Mouse (Mus musculus) stomach, postnatal 0 days (tissue): Measurements from ENCODE around the gene Pcsk2. TPM values are rescaled to one million over a fixed set of nuclear protein-coding genes. Genes with fewer than 3 reads are reported as not detected.

Experiments
- ATAC-seq: fragments of 200-750 bp; cut with Nextera tagmentation; 2 replicates; pipeline ENCODE4 v1.8.0; 2017; ENCODE audit not compliant: low FRiP score, low TSS enrichment
- DNase-seq: peaks from one replicate; pipeline ENCODE4 v3.0.0-alpha.2; 2016; ENCODE audit warnings: low spot score
- H3K27ac ChIP-seq: fragments of 300-500 bp; sonication (generic); replicated peaks from 2 replicates; pipeline ENCODE4 v1.5.1; 2014; ENCODE audit warnings: mild to moderate bottlenecking, control low read depth
- H3K27me3 ChIP-seq: fragments of 300-500 bp; sonication (generic); 2 replicates; pipeline ENCODE4 v1.6.1; 2014; ENCODE audit warnings: low read length; ENCODE audit not compliant: control insufficient read depth, insufficient read depth
- H3K36me3 ChIP-seq: fragments of 300-500 bp; sonication (generic); 2 replicates; pipeline ENCODE4 v1.6.1; 2014; ENCODE audit warnings: low read length, mixed read lengths; ENCODE audit not compliant: control insufficient read depth, insufficient read depth
- H3K4me1 ChIP-seq: fragments of 300-500 bp; sonication (generic); replicated peaks from 2 replicates; pipeline ENCODE4 v1.6.1; 2014; ENCODE audit warnings: antibody characterized with exemption; ENCODE audit not compliant: control insufficient read depth, insufficient read depth
- H3K4me2 ChIP-seq: fragments of 300-500 bp; sonication (generic); replicated peaks from 2 replicates; pipeline ENCODE4 v1.6.1; 2014; ENCODE audit warnings: low read depth, mild to moderate bottlenecking, control low read depth, moderate library complexity
- H3K4me3 ChIP-seq: fragments of 300-500 bp; sonication (generic); 2 replicates; pipeline ENCODE4 v1.5.1; 2014; ENCODE audit warnings: low read depth, low read length, control low read depth
- H3K9ac ChIP-seq: fragments of 300-500 bp; sonication (generic); 2 replicates; pipeline ENCODE4 v1.6.1; 2014; ENCODE audit warnings: mild to moderate bottlenecking, low read length, control low read depth, mixed read lengths
- H3K9me3 ChIP-seq: fragments of 300-500 bp; sonication (generic); 2 replicates; pipeline ENCODE4 v1.6.1; 2016; ENCODE audit warnings: low read length; ENCODE audit not compliant: control insufficient read depth
- CTCF ChIP-seq: IDR thresholded peaks from 2 replicates; pipeline ENCODE4 v1.5.1; 2016; ENCODE audit warnings: antibody characterized with exemption, low read depth, mild to moderate bottlenecking, moderate library complexity
- EP300 ChIP-seq: optimal IDR thresholded peaks from 2 replicates; pipeline ENCODE3; 2016; ENCODE audit warnings: antibody characterized with exemption
- WGBS: fragments of 180-500 bp; shearing (Covaris S2); extraction: QIAGEN DNeasy Blood & Tissue Kit; methylation state at CpG from one replicate; pipeline ENCODE4 v1.1.7; 2014; 5-methylcytosine and 5-hydroxymethylcytosine counted together
- polyA plus RNA-seq: library from polyadenylated mRNA; unstranded; fragments of >200 nt; fragmentation: Nextera tagmentation; extraction: Ambion mirVana; gene quantifications from 2 replicates; pipeline ENCODE4 v1.2.1, GENCODE M21; 2015

Pcsk2 gene
- polyA plus RNA-seq, 1 experiment from 2014 or later = 0.80 TPM

GRCm38 (mm10) chr2:143656968-143657367, 111.0 kb downstream of the Pcsk2 start:
- WGBS = 64% methylated on average over 4 of the region's 4 CpGs
- no peak for ATAC-seq
- no peaks in the 10 kb centered on the region for H3K9me3 ChIP-seq

GRCm38 (mm10) chr2:143666785-143667184, 120.8 kb downstream of the Pcsk2 start:
- H3K27ac ChIP-seq = no peak overlapping the region
- H3K36me3 ChIP-seq = no peaks in the 10 kb centered on the region
- no peaks in the 10 kb centered on the region for H3K4me1 ChIP-seq
- no peak overlapping the region for H3K9ac ChIP-seq
- 47% methylated on average over 5 of the region's 5 CpGs for WGBS
- DNase-seq = no peak
- no peaks in the 10 kb centered on the region for H3K27me3 ChIP-seq
- TF ChIP-seq CTCF (no peak), EP300 (no peak)
- no peak overlapping the region for H3K4me3 ChIP-seq
- no peak for ATAC-seq
- H3K9me3 ChIP-seq = no peaks in the 10 kb centered on the region
- no peak overlapping the region for H3K4me2 ChIP-seq

More at GRCm38 (mm10) chr2:143656968-143657367, 111.0 kb downstream of the Pcsk2 start:
- TF ChIP-seq CTCF (no peak), EP300 (no peak)
- H3K36me3 ChIP-seq = no peaks in the 10 kb centered on the region
- H3K4me1 ChIP-seq = no peaks in the 10 kb centered on the region
- H3K27ac ChIP-seq = no peak overlapping the region
- no peak overlapping the region for H3K4me3 ChIP-seq
- no peaks in the 10 kb centered on the region for H3K27me3 ChIP-seq
- no peak for DNase-seq
- H3K4me2 ChIP-seq = no peak overlapping the region
- H3K9ac ChIP-seq = no peak overlapping the region

DNA sequence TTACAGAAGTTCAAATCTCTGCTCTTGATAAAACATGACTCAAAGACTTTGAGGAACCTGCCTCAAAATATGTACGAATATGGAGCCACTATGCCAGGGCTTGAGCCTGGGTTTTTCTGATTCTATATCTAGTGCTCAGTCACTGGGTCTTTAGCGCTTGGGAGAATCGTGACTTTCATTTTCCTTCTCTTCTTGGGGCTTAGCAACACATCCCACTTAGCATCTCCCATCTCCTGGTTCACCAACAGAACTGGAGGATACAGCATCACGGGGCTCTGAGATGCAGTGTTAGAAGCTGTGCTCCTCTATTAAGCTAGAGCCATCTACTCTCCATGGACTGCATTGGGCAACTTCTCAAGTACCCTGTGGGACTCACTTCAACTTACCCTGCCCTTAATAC, 131.9 kb downstream of the Pcsk2 start:
- H3K4me2 ChIP-seq = no peak overlapping the region
- H3K9me3 ChIP-seq = no peaks in the 10 kb centered on the region
- H3K36me3 ChIP-seq = no peaks in the 10 kb centered on the region
- no peaks in the 10 kb centered on the region for H3K27me3 ChIP-seq
- no peaks in the 10 kb centered on the region for H3K4me1 ChIP-seq
- no peak overlapping the region for H3K9ac ChIP-seq
- DNase-seq (no peak), ATAC-seq (no peak)
- H3K4me3 ChIP-seq = no peak overlapping the region
- TF ChIP-seq CTCF = no peak
- no peak for TF ChIP-seq EP300
- H3K27ac ChIP-seq = no peak overlapping the region
- 87% methylated on average over 4 of the region's 4 CpGs for WGBS

- ATAC-seq = no peak
- Histone ChIP-seq H3K27me3 (no peaks in the 10 kb centered on the region), H3K4me1 (no peaks in the 10 kb centered on the region), H3K9me3 (no peaks in the 10 kb centered on the region), H3K9ac (no peak overlapping the region), H3K4me3 (no peak overlapping the region), H3K27ac (no peak overlapping the region), H3K4me2 (no peak overlapping the region), H3K36me3 (no peaks in the 10 kb centered on the region)
- no peak for DNase-seq
- WGBS = 53% methylated on average over 2 of the region's 2 CpGs
- no peak for TF ChIP-seq EP300
- TF ChIP-seq CTCF = no peak
Measured at GRCm38 (mm10) chr2:143679513-143679912, 133.6 kb downstream of the Pcsk2 start.

GRCm38 (mm10) chr2:143681873-143682555, 136.1 kb downstream of the Pcsk2 start:
- ATAC-seq (no peak), DNase-seq (no peak)
- WGBS = 74% methylated on average over 8 of the region's 8 CpGs
- H3K9me3 ChIP-seq = no peaks in the 10 kb centered on the region
- H3K9ac ChIP-seq = no peak overlapping the region
- no peak overlapping the region for H3K4me2 ChIP-seq
- no peaks in the 10 kb centered on the region for H3K27me3 ChIP-seq
- H3K27ac ChIP-seq = no peak overlapping the region
- no peak for TF ChIP-seq EP300
- TF ChIP-seq CTCF = no peak
- H3K4me3 ChIP-seq = no peak overlapping the region
- H3K36me3 ChIP-seq = no peaks in the 10 kb centered on the region
- no peaks in the 10 kb centered on the region for H3K4me1 ChIP-seq

GRCm38 (mm10) chr2:143683513-143683912, 137.6 kb downstream of the Pcsk2 start:
- ATAC-seq (no peak), DNase-seq (no peak)
- no peak overlapping the region for H3K27ac ChIP-seq
- TF ChIP-seq EP300 = no peak
- no peak for TF ChIP-seq CTCF
- no peak overlapping the region for H3K4me2 ChIP-seq
- H3K9me3 ChIP-seq = no peaks in the 10 kb centered on the region
- WGBS = 97% methylated on average over 2 of the region's 2 CpGs
- no peaks in the 10 kb centered on the region for H3K36me3 ChIP-seq
- H3K9ac ChIP-seq = no peak overlapping the region
- H3K4me3 ChIP-seq = no peak overlapping the region
- no peaks in the 10 kb centered on the region for H3K27me3 ChIP-seq
- no peaks in the 10 kb centered on the region for H3K4me1 ChIP-seq
